Mouse (Mus musculus) urinary bladder, postnatal 10 days (tissue): ENCODE data around the gene Pcnx4.
"Not testable (repeated sequence)": the region's sequence is repeated elsewhere in the genome, so short reads cannot be mapped to it uniquely, and the experiment has no call there.

Experiments used
- DNase-seq: peaks from one replicate; pipeline ENCODE4 v3.0.0; 2022; ENCODE audit warnings: low spot score

The Pcnx4 gene

GRCm38 (mm10) chr12:72598731-72599130, 62.5 kb downstream of the Pcnx4 start:
- DNase-seq = not testable (repeated sequence)

GRCm38 (mm10) chr12:72612053-72612452, 75.9 kb downstream of the Pcnx4 start:
- DNase-seq = no peak

- no peak for DNase-seq
Measured at GRCm38 (mm10) chr12:72620856-72621255, 84.7 kb downstream of the Pcnx4 start.

GRCm38 (mm10) chr12:72621441-72621840, 85.3 kb downstream of the Pcnx4 start:
- DNase-seq = no peak

- no peak for DNase-seq
Measured at GRCm38 (mm10) chr12:72622853-72623496, 86.8 kb downstream of the Pcnx4 start.

GRCm38 (mm10) chr12:72628751-72629150, 92.6 kb downstream of the Pcnx4 start:
- no peak for DNase-seq
